Mouse (Mus musculus): ENCODE results near the gene Zfp330.
A peak's percentile ranks its signal among the peaks of the same experiment; 100 is the strongest.

Zfp330 gene

GRCm38 (mm10) chr8:82746617-82747016 is 27.3 kb downstream of the Zfp330 start:
- Histone ChIP-seq H3K9me3 (ENCODE audit: low read length) (peaks cover 43% of the 10 kb centered on the region), H3K27me3 (ENCODE audit: insufficient read depth, low read length) (no peaks in the 10 kb centered on the region), H3K4me1 (replicated peaks; ENCODE audit: low read depth, low read length) (0 out of 2 replicates have a peak, but pooled peaks cover 3% of the 10 kb centered on the region), H3K36me3 (ENCODE audit: insufficient read depth, low read length) (no peaks in the 10 kb centered on the region), H3K4me3 (replicated peaks; ENCODE audit: low read length) (no peak overlapping the region)
- TF ChIP-seq CTCF (conservative IDR thresholded peaks at IDR 0.05; ENCODE audit: low read length), result no peak
- TF ChIP-seq NANOG (IDR thresholded peaks at IDR 0.05; ENCODE audit: borderline replicate concordance, low read length), result no peak

- Histone ChIP-seq H3K9me3 (ENCODE audit: low read length) (peaks cover 26% of the 10 kb centered on the region), H3K27me3 (ENCODE audit: insufficient read depth, low read length) (no peaks in the 10 kb centered on the region), H3K4me1 (replicated peaks; ENCODE audit: low read depth, low read length) (0 out of 2 replicates have a peak, but pooled peaks cover 3% of the 10 kb centered on the region), H3K4me3 (replicated peaks; ENCODE audit: low read length) (peak overlapping the region; percentile 61), H3K36me3 (ENCODE audit: insufficient read depth, low read length) (no peaks in the 10 kb centered on the region)
- no peak for TF ChIP-seq NANOG (IDR thresholded peaks at IDR 0.05; ENCODE audit: borderline replicate concordance, low read length)
- no peak for TF ChIP-seq POU5F1 (IDR thresholded peaks at IDR 0.05; ENCODE audit: borderline replicate concordance, low read length)
- peak; percentile 79 for TF ChIP-seq CTCF (conservative IDR thresholded peaks at IDR 0.05; ENCODE audit: low read length)
These were observed 29.8 kb downstream of the Zfp330 start for GRCm38 (mm10) chr8:82743905-82744904.

Data from E14TG2a.4 (cell line).